Mouse (Mus musculus): ENCODE data around the gene Cnst.

DNA sequence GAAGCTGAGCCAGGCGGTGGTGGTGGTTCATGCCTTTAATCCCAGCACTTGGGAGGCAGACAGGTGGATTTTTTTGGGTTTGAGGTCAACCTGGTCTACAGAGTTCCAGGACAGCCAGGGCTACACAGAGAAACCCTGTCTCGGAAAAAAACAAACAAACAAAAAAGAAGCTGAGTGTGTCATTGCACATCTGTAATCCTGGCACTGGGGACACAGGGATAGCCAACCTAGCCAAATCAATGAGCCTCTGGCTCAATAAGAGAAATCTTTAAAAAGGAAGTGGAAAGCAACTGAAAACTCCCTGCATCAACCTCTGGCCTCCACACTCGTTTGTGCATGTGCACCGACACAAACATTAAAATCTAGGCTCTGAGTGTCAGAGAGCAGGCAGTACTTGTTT is 25.5 kb downstream of the Cnst start:
- no peak for TF ChIP-seq CTCF (IDR thresholded peaks at IDR 0.05; ENCODE audit: borderline replicate concordance, insufficient read depth, low read depth, low read length)
- TF ChIP-seq POLR2A (IDR thresholded peaks at IDR 0.05; ENCODE audit: borderline replicate concordance, insufficient read depth, low read length): no peak

Data from cerebellum, adult 2 months (tissue).